Mouse (Mus musculus): ENCODE measurements at regions not wholly inside any gene's neighbourhood (a gene's known extent, or its start where the extent isn't known, plus 50 kb on each side); places are given as distances from the start of the nearest gene placed in this dataset.
A peak's percentile ranks its signal among the peaks of the same experiment; 100 is the strongest.

DNA sequence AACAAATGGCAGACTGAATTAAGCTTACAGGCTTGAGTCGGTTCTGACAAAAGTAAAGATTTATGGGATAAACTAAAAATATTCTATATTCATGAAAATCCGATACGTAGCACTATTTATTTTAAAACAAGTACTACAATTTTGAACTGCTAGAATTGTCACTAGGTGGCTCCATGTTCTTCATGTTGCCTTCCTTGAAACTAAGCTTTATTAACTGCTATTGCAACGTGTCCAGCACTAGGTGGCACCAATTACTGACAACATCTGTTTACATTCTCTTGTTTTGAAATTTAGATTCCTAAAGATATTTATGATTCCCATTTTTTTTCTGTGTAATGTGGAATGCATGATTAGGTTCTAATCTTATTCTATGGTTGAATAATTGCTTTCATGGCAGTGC is 60.1 kb downstream of the Fam47c start:
- peak in 1 of 2 experiments; percentile 17 for DNase-seq (ENCODE audit: low spot score in 2 of 2)
